1 mouse cellular context compared by ENCODE assay signal in genomic region chr2:25094785-25095108, GRCm38 (mm10).
TF ChIP-seq lines count a peak whose summit lies in the region.

No protein-coding gene starts in this region.

TF ChIP-seq in CH12.LX, 34 proteins besides CTCF, POLR2A, EP300 and RAD21:
- TF ChIP-seq MEF2A (IDR thresholded peaks at IDR 0.05; ENCODE audit: borderline replicate concordance, low read depth, low read length) (no peak), IRF4 (IDR thresholded peaks at IDR 0.05; ENCODE audit: low read depth, low read length) (no peak), ETS1 (conservative IDR thresholded peaks at IDR 0.05; ENCODE audit: low read depth, low read length) (no peak), GABPA (IDR thresholded peaks at IDR 0.05; ENCODE audit: insufficient replicate concordance, low read depth, low read length) (no peak), TCF12 (IDR thresholded peaks at IDR 0.05; ENCODE audit: low read depth, low read length) (no peak), HCFC1 (IDR thresholded peaks at IDR 0.05; ENCODE audit: low read depth, low read length) (no peak)
TF ChIP-seq in CH12.LX: peak in this region for 0.
